Mouse (Mus musculus): ENCODE data around the gene Crb2. TPM values are rescaled to one million over a fixed set of nuclear protein-coding genes. Genes with fewer than 3 reads are reported as not detected.

The Crb2 gene
- polyA plus RNA-seq, 1 experiment from 2014 or later, result 0.95 TPM

DNA sequence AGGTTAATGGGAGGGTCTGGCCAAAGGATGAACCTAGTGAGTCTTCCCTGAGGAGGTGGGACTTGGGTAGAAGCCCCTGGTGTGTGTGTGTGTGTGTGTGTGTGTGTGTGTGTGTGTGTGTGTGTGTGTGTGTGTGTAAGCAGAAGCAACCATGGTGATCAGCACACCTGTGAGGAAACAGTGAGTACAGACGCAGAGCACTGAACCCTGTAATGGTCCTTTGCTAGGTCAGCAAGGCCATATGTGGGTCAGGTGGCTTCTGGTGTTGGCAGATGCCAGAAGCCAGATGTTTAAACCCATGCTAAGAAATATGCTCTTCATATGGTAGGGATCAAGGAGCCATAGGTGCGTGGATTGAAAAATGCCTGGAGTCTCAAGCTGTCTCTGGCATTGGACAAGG is 11.5 kb upstream of the Crb2 start:
- Histone ChIP-seq H3K27ac (ENCODE audit: low read length) (no peak overlapping the region), H3K36me3 (ENCODE audit: control insufficient read depth, insufficient read depth, low read length) (no peaks in the 10 kb centered on the region), H3K9me3 (ENCODE audit: control insufficient read depth, low read length) (no peaks in the 10 kb centered on the region), H3K27me3 (replicated peaks; ENCODE audit: control insufficient read depth, insufficient read depth, low read length) (no peaks in the 10 kb centered on the region), H3K9ac (ENCODE audit: low read depth, low read length) (no peak overlapping the region), H3K4me1 (ENCODE audit: control insufficient read depth, insufficient read depth, low read length) (peaks cover 22% of the 10 kb centered on the region), H3K4me3 (ENCODE audit: low read length) (no peak overlapping the region), H3K4me2 (ENCODE audit: low read depth, low read length) (no peak overlapping the region)
- 94% methylated on average over 2 of the region's 2 CpGs for WGBS
- ATAC-seq, result no peak

DNA sequence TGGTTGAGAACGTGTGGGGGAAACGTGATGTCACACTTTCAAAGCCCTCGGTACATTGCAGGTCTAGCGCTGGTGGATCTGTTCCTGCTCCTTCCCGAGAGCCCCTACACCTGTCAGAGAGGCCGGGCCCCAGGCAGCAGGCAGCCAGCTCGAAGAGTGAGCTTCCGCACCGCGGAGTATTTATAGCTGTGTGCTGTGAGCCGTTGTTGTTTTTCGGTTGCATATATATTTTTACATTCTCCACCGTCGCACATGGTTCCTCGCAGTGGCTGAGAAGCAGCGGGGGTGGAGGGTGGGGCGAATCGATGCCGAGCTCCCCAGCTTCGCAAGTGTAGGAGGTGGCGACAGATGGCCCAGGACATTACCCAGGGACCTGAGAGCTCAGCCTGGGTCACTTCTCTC is 11.0 kb upstream of the Crb2 start:
- no peaks in the 10 kb centered on the region for H3K36me3 ChIP-seq (ENCODE audit: control insufficient read depth, insufficient read depth, low read length)
- no peak overlapping the region for H3K4me3 ChIP-seq (ENCODE audit: low read length)
- H3K9ac ChIP-seq (ENCODE audit: low read depth, low read length), result no peak overlapping the region
- 31% methylated on average over 21 of the region's 21 CpGs for WGBS
- H3K27me3 ChIP-seq (replicated peaks; ENCODE audit: control insufficient read depth, insufficient read depth, low read length), result no peaks in the 10 kb centered on the region
- H3K4me1 ChIP-seq (ENCODE audit: control insufficient read depth, insufficient read depth, low read length), result peaks cover 22% of the 10 kb centered on the region
- H3K9me3 ChIP-seq (ENCODE audit: control insufficient read depth, low read length), result no peaks in the 10 kb centered on the region
- ATAC-seq, result no peak
- no peak overlapping the region for H3K27ac ChIP-seq (ENCODE audit: low read length)
- no peak overlapping the region; the same call in 1 of the 2 replicates for H3K4me2 ChIP-seq (ENCODE audit: low read depth, low read length)

DNA sequence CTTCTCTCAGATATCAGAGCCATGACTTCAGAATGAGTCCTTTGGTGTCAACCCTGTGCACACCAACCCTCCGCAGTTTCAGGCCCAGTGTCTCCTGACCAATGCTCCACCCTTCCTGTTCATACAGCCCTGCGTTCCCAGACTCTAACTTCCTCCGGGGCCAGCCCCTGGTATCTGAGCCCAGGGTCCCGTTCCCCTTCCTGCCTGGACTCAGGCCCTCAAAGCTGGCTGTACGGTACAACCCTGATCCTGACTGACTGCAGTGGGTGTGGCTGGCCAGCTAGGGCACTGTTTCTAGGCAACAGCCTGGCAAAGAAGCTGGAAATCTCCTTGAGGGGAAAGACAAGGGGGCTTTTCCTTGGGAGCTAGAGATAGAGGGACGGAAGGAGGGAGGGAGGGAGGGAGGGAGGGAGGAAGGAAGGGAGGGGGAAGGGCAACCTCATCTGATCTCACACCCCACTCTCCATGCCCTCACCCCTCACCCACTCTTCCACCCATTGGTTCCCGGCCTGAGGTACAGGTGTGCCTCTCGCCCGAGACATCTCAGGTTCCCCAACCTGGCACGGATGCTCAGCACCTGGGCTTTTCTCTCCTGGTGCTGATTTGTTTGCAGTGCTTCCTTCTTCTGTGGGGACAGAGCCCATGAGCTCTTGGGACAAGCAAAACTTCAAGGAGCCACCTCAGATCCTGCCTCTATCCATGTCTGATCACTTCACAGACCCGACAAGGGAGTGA is 9.9 kb upstream of the Crb2 start:
- no peak overlapping the region; the same call in 1 of the 2 replicates for H3K9ac ChIP-seq (ENCODE audit: low read depth, low read length)
- no peaks in the 10 kb centered on the region for H3K27me3 ChIP-seq (replicated peaks; ENCODE audit: control insufficient read depth, insufficient read depth, low read length)
- 53% methylated on average over 10 of the region's 11 CpGs for WGBS
- H3K4me1 ChIP-seq (ENCODE audit: control insufficient read depth, insufficient read depth, low read length), result peaks cover 22% of the 10 kb centered on the region
- no peak overlapping the region for H3K4me3 ChIP-seq (ENCODE audit: low read length)
- H3K36me3 ChIP-seq (ENCODE audit: control insufficient read depth, insufficient read depth, low read length), result no peaks in the 10 kb centered on the region
- 0 out of 2 replicates have a peak, but pooled peaks have one; percentile 17 for ATAC-seq
- no peak overlapping the region for H3K4me2 ChIP-seq (ENCODE audit: low read depth, low read length)
- no peaks in the 10 kb centered on the region for H3K9me3 ChIP-seq (ENCODE audit: control insufficient read depth, low read length)
- 0 out of 2 replicates have a peak overlapping the region, but pooled peaks have one; percentile 10 for H3K27ac ChIP-seq (ENCODE audit: low read length)

DNA sequence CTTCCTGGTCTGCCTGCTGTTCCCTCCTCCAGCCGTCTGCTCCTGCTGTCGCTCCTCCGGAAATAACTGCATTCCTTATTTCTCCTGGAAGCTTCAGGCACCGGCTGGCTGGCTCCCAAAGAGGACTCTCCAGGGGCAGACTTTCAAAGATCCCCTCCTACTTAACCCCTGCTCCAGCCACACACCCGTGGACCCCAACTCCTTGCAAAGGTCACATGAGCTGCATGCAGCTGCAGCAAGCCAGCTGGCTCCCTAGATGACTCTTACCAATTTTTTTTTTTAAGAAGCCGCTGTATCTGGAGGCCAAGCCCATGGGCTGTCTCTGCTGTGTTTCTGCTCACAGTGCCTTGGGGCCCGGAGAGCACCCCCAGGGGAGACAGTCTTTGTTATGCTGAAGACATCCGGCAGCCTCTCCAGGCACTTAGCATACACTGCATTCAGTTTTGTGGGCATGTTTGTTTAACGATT is 8.9 kb upstream of the Crb2 start:
- Histone ChIP-seq H3K36me3 (ENCODE audit: control insufficient read depth, insufficient read depth, low read length) (no peaks in the 10 kb centered on the region), H3K4me2 (ENCODE audit: low read depth, low read length) (no peak overlapping the region), H3K9ac (ENCODE audit: low read depth, low read length) (no peak overlapping the region), H3K27ac (ENCODE audit: low read length) (0 out of 2 replicates have a peak overlapping the region, but pooled peaks have one; percentile 38), H3K4me3 (ENCODE audit: low read length) (no peak overlapping the region), H3K9me3 (ENCODE audit: control insufficient read depth, low read length) (no peaks in the 10 kb centered on the region), H3K27me3 (replicated peaks; ENCODE audit: control insufficient read depth, insufficient read depth, low read length) (no peaks in the 10 kb centered on the region), H3K4me1 (ENCODE audit: control insufficient read depth, insufficient read depth, low read length) (peaks cover 26% of the 10 kb centered on the region)
- peak; percentile 15; the same call in 1 of the 2 replicates for ATAC-seq
- 14% methylated on average over 9 of the region's 9 CpGs for WGBS

DNA sequence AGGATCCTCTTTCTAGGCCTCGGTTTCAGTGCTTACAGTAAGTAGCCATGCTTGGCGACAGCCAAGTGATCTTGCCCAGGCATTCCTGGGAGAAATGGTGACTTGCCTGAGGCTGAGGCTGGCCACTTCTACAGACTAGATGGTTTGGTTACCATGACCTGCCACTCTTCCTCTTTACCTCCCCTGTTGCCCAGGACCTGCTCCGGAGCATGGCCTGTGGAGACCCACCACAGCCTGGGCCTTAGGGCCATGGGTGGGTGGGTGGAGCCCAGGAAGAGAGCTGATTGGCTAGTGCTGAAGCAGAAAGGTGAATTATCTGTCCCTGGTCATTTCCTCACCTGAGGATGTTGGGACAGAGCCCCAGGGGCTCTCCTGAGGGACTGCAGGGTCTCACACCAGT is 8.3 kb upstream of the Crb2 start:
- no peak overlapping the region for H3K9ac ChIP-seq (ENCODE audit: low read depth, low read length)
- no peak overlapping the region for H3K4me2 ChIP-seq (ENCODE audit: low read depth, low read length)
- WGBS, result 78% methylated on average over 3 of the region's 3 CpGs
- ATAC-seq, result no peak
- peaks cover 26% of the 10 kb centered on the region for H3K4me1 ChIP-seq (ENCODE audit: control insufficient read depth, insufficient read depth, low read length)
- no peak overlapping the region for H3K4me3 ChIP-seq (ENCODE audit: low read length)
- no peaks in the 10 kb centered on the region for H3K27me3 ChIP-seq (replicated peaks; ENCODE audit: control insufficient read depth, insufficient read depth, low read length)
- no peaks in the 10 kb centered on the region for H3K9me3 ChIP-seq (ENCODE audit: control insufficient read depth, low read length)
- H3K27ac ChIP-seq (ENCODE audit: low read length), result no peak overlapping the region
- H3K36me3 ChIP-seq (ENCODE audit: control insufficient read depth, insufficient read depth, low read length), result no peaks in the 10 kb centered on the region

DNA sequence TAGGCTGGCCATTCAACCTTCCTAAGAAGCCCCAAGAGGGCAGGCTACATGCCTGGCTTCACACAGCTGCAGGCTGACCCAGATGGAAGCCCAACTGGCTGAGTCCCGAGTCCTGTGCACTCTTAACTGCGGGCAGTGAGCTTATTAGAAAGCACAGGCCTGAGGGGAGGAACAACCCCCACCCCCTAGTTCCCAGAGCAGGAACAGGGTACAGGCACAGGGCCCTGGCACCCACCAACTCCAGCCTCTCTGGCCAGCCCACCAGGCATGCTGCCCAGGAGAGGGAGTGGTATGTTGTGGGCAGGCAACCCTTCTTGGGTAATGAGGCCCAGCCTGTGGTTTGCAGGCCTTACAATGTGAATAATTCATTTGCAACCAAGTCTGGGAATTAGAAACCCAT is 7.1 kb upstream of the Crb2 start:
- H3K27me3 ChIP-seq (replicated peaks; ENCODE audit: control insufficient read depth, insufficient read depth, low read length), result no peaks in the 10 kb centered on the region
- H3K4me2 ChIP-seq (ENCODE audit: low read depth, low read length), result no peak overlapping the region
- WGBS, result 65% methylated on average over 2 of the region's 2 CpGs
- H3K36me3 ChIP-seq (ENCODE audit: control insufficient read depth, insufficient read depth, low read length), result no peaks in the 10 kb centered on the region
- H3K9ac ChIP-seq (ENCODE audit: low read depth, low read length), result no peak overlapping the region
- H3K27ac ChIP-seq (ENCODE audit: low read length), result no peak overlapping the region
- H3K4me3 ChIP-seq (ENCODE audit: low read length), result no peak overlapping the region
- ATAC-seq, result no peak
- peaks cover 26% of the 10 kb centered on the region for H3K4me1 ChIP-seq (ENCODE audit: control insufficient read depth, insufficient read depth, low read length)
- no peaks in the 10 kb centered on the region for H3K9me3 ChIP-seq (ENCODE audit: control insufficient read depth, low read length)

DNA sequence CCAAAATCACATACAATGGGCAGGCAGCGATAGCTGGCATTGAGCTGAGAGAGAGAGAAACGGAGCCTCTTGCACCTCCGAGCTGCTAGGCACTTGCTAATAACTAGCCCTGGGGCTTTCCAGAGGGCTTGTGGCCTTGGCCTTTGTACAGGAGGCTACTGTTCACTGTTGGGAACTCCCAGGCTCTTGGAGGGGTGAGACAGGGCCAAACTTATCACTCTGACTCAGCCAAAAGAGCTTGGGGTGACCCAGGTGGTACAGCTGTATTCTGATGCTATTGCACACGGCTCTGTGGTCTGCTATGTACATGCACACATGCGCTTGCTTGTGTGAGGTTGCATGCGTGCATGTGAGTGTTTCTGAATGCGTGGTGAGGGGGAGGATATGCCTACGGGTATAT is 6.3 kb upstream of the Crb2 start:
- ATAC-seq, result no peak
- Histone ChIP-seq H3K4me2 (ENCODE audit: low read depth, low read length) (no peak overlapping the region), H3K4me1 (ENCODE audit: control insufficient read depth, insufficient read depth, low read length) (peaks cover 25% of the 10 kb centered on the region), H3K27me3 (replicated peaks; ENCODE audit: control insufficient read depth, insufficient read depth, low read length) (no peaks in the 10 kb centered on the region), H3K4me3 (ENCODE audit: low read length) (no peak overlapping the region), H3K9ac (ENCODE audit: low read depth, low read length) (no peak overlapping the region), H3K27ac (ENCODE audit: low read length) (no peak overlapping the region), H3K36me3 (ENCODE audit: control insufficient read depth, insufficient read depth, low read length) (no peaks in the 10 kb centered on the region), H3K9me3 (ENCODE audit: control insufficient read depth, low read length) (no peaks in the 10 kb centered on the region)
- 90% methylated on average over 8 of the region's 8 CpGs for WGBS

DNA sequence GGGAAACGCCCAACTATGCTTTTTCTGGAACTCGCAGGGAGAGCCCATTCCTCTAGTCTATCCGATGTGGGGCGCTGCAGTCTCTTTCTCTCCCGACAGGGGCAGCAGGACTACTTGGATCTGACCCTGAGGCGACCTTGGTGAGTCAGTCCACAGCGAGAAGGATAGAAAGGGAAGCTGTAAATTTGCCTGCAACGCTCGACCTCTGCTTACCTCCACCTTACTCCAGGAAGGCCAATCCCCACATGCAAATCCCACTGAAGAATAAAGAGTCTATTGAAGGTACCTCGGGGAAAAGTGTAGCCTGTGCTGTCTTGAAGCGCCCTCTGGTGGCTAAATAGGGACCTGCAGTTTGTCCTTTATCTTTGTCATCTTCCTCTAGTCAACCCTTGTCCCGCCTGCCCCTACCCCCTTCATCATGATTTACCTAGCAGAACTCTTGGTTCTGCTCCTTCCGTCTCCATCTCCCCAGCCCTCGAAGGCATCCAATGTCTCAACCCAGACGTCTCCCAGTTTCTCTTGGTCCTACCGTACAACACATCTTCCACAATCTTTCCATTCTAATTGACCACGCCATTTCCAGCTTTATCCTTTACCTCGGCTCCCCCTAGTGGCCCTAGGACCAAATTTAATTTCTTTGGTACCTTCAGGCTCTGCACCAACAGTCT is 4.3 kb upstream of the Crb2 start:
- ATAC-seq, result peak; percentile 67
- Histone ChIP-seq H3K27ac (ENCODE audit: low read length) (no peak overlapping the region), H3K9ac (ENCODE audit: low read depth, low read length) (peak overlapping the region; percentile 43), H3K4me2 (ENCODE audit: low read depth, low read length) (peak overlapping the region; percentile 73), H3K9me3 (ENCODE audit: control insufficient read depth, low read length) (no peaks in the 10 kb centered on the region), H3K4me1 (ENCODE audit: control insufficient read depth, insufficient read depth, low read length) (peaks cover 26% of the 10 kb centered on the region), H3K4me3 (ENCODE audit: low read length) (peak overlapping the region; percentile 47), H3K36me3 (ENCODE audit: control insufficient read depth, insufficient read depth, low read length) (no peaks in the 10 kb centered on the region), H3K27me3 (replicated peaks; ENCODE audit: control insufficient read depth, insufficient read depth, low read length) (no peaks in the 10 kb centered on the region)
- WGBS, result under 1% methylated on average over 18 of the region's 18 CpGs

DNA sequence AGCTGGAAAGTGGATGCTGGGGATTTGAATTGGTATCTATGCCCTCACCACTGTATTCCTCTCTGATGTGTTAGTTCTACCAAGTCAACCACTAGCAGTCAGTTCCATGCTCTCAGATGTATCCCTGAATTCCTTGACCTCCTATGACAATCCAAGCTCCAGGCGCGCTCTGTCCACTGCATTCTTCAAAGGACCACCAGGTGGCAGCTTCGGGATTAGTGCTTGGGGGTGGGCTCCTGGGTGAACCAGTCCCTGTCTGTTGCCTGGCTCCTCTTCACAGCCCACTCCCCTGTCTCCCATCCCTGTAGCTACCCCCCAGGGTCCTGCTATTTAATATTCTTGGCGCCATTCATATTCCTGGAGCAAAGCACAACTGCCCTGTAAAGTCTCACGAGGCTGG is 1.5 kb upstream of the Crb2 start:
- Histone ChIP-seq H3K4me3 (ENCODE audit: low read length) (no peak overlapping the region), H3K4me2 (ENCODE audit: low read depth, low read length) (no peak overlapping the region), H3K4me1 (ENCODE audit: control insufficient read depth, insufficient read depth, low read length) (peaks cover 18% of the 10 kb centered on the region), H3K36me3 (ENCODE audit: control insufficient read depth, insufficient read depth, low read length) (no peaks in the 10 kb centered on the region), H3K27ac (ENCODE audit: low read length) (no peak overlapping the region), H3K9ac (ENCODE audit: low read depth, low read length) (no peak overlapping the region), H3K9me3 (ENCODE audit: control insufficient read depth, low read length) (no peaks in the 10 kb centered on the region), H3K27me3 (replicated peaks; ENCODE audit: control insufficient read depth, insufficient read depth, low read length) (no peaks in the 10 kb centered on the region; the same call in 1 of the 2 replicates)
- 23% methylated on average over 5 of the region's 5 CpGs for WGBS
- ATAC-seq, result no peak

Data from intestine, embryonic 16.5 days (tissue).